Mouse (Mus musculus) intestine, embryonic 16.5 days (tissue): ENCODE measurements at regions not wholly inside any gene's neighbourhood (a gene's known extent, or its start where the extent isn't known, plus 50 kb on each side); places are given as distances from the start of the nearest gene placed in this dataset.

Source experiments
- ATAC-seq: fragments of 200-750 bp; cut with Nextera tagmentation; 2 replicates; pipeline ENCODE4 v1.8.0; 2017; ENCODE audit warnings: moderate TSS enrichment, moderate library complexity
- H3K27ac ChIP-seq: fragments of 300-500 bp; sonication (generic); 2 replicates; pipeline ENCODE4 v1.5.1; 2014; ENCODE audit warnings: mild to moderate bottlenecking, low read length
- H3K27me3 ChIP-seq: fragments of 300-500 bp; sonication (generic); replicated peaks from 2 replicates; pipeline ENCODE4 v1.6.1; 2014; ENCODE audit warnings: low read length, control low read depth, mixed read lengths; ENCODE audit not compliant: control insufficient read depth, insufficient read depth
- H3K36me3 ChIP-seq: fragments of 300-500 bp; sonication (generic); 2 replicates; pipeline ENCODE4 v1.6.1; 2014; ENCODE audit warnings: low read length, control low read depth; ENCODE audit not compliant: control insufficient read depth, insufficient read depth
- H3K4me1 ChIP-seq: fragments of 300-500 bp; sonication (generic); 2 replicates; pipeline ENCODE4 v1.6.1; 2014; ENCODE audit warnings: low read length, control low read depth, mixed read lengths; ENCODE audit not compliant: control insufficient read depth, insufficient read depth
- H3K4me2 ChIP-seq: fragments of 300-500 bp; sonication (generic); 2 replicates; pipeline ENCODE4 v1.6.1; 2014; ENCODE audit warnings: low read depth, low read length, control low read depth
- H3K4me3 ChIP-seq: fragments of 300-500 bp; sonication (generic); 2 replicates; pipeline ENCODE4 v1.5.1; 2014; ENCODE audit warnings: mild to moderate bottlenecking, low read length
- H3K9ac ChIP-seq: fragments of 300-500 bp; sonication (generic); 2 replicates; pipeline ENCODE4 v1.6.1; 2014; ENCODE audit warnings: low read depth, low read length
- H3K9me3 ChIP-seq: fragments of 300-500 bp; sonication (generic); 2 replicates; pipeline ENCODE4 v1.6.1; 2016; ENCODE audit warnings: low read length, control low read depth; ENCODE audit not compliant: control insufficient read depth
- WGBS: fragments of 180-500 bp; shearing (Covaris S2); extraction: QIAGEN DNeasy Blood & Tissue Kit; methylation state at CpG from one replicate; pipeline ENCODE4 v1.1.7; 2014; 5-methylcytosine and 5-hydroxymethylcytosine counted together

- 56% methylated on average over 1 of the region's 1 CpGs for WGBS
- no peak overlapping the region for H3K4me3 ChIP-seq
- H3K27me3 ChIP-seq = no peaks in the 10 kb centered on the region
- no peaks in the 10 kb centered on the region for H3K36me3 ChIP-seq
- H3K4me1 ChIP-seq = no peaks in the 10 kb centered on the region
- no peaks in the 10 kb centered on the region for H3K9me3 ChIP-seq
- H3K27ac ChIP-seq = no peak overlapping the region
- H3K9ac ChIP-seq = no peak overlapping the region
- H3K4me2 ChIP-seq = no peak overlapping the region
- no peak for ATAC-seq
These were observed 928.4 kb upstream of the Mms22l start for GRCm38 (mm10) chr4:23567827-23568226.

- Histone ChIP-seq H3K9ac (no peak overlapping the region), H3K4me1 (no peaks in the 10 kb centered on the region), H3K9me3 (no peaks in the 10 kb centered on the region), H3K27ac (no peak overlapping the region), H3K4me2 (no peak overlapping the region), H3K27me3 (no peaks in the 10 kb centered on the region), H3K36me3 (no peaks in the 10 kb centered on the region), H3K4me3 (no peak overlapping the region)
- no peak for ATAC-seq
These were observed 923.2 kb upstream of the Mms22l start for GRCm38 (mm10) chr4:23573013-23573412.

GRCm38 (mm10) chr4:23587412-23587811 is 908.8 kb upstream of the Mms22l start:
- H3K27ac ChIP-seq = no peak overlapping the region
- WGBS = 30% methylated on average over 2 of the region's 2 CpGs
- H3K9me3 ChIP-seq = no peaks in the 10 kb centered on the region
- ATAC-seq = peak; percentile 99
- H3K4me1 ChIP-seq = no peaks in the 10 kb centered on the region
- H3K4me3 ChIP-seq = no peak overlapping the region
- no peaks in the 10 kb centered on the region for H3K27me3 ChIP-seq
- no peaks in the 10 kb centered on the region for H3K36me3 ChIP-seq
- H3K9ac ChIP-seq = no peak overlapping the region
- H3K4me2 ChIP-seq = no peak overlapping the region

GRCm38 (mm10) chr4:23590883-23591282 is 905.4 kb upstream of the Mms22l start:
- H3K27me3 ChIP-seq = no peaks in the 10 kb centered on the region
- ATAC-seq = no peak
- no peak overlapping the region for H3K27ac ChIP-seq
- no peak overlapping the region for H3K4me2 ChIP-seq
- no peaks in the 10 kb centered on the region for H3K4me1 ChIP-seq
- no peak overlapping the region for H3K4me3 ChIP-seq
- no peaks in the 10 kb centered on the region for H3K36me3 ChIP-seq
- H3K9me3 ChIP-seq = no peaks in the 10 kb centered on the region
- WGBS = 62% methylated on average over 3 of the region's 3 CpGs
- H3K9ac ChIP-seq = no peak overlapping the region

GRCm38 (mm10) chr4:23591593-23591992 is 904.7 kb upstream of the Mms22l start:
- Histone ChIP-seq H3K4me1 (no peaks in the 10 kb centered on the region), H3K4me3 (no peak overlapping the region), H3K9me3 (no peaks in the 10 kb centered on the region), H3K9ac (no peak overlapping the region), H3K36me3 (no peaks in the 10 kb centered on the region), H3K4me2 (no peak overlapping the region), H3K27ac (no peak overlapping the region), H3K27me3 (no peaks in the 10 kb centered on the region)
- no peak for ATAC-seq
- WGBS = 80% methylated on average over 2 of the region's 2 CpGs

GRCm38 (mm10) chr4:23600070-23600469 is 896.2 kb upstream of the Mms22l start:
- 76% methylated on average over 2 of the region's 2 CpGs for WGBS
- Histone ChIP-seq H3K9me3 (no peaks in the 10 kb centered on the region), H3K4me2 (no peak overlapping the region), H3K4me3 (no peak overlapping the region), H3K36me3 (no peaks in the 10 kb centered on the region), H3K4me1 (no peaks in the 10 kb centered on the region), H3K27me3 (no peaks in the 10 kb centered on the region), H3K9ac (no peak overlapping the region), H3K27ac (no peak overlapping the region)
- ATAC-seq = no peak

- no peak overlapping the region for H3K27ac ChIP-seq
- no peak for ATAC-seq
- H3K27me3 ChIP-seq = no peaks in the 10 kb centered on the region
- no peaks in the 10 kb centered on the region for H3K4me1 ChIP-seq
- H3K4me2 ChIP-seq = no peak overlapping the region
- H3K4me3 ChIP-seq = no peak overlapping the region
- no peaks in the 10 kb centered on the region for H3K9me3 ChIP-seq
- H3K36me3 ChIP-seq = no peaks in the 10 kb centered on the region
- 28% methylated on average over 13 of the region's 13 CpGs for WGBS
- no peak overlapping the region for H3K9ac ChIP-seq
These were observed 894.6 kb upstream of the Mms22l start for GRCm38 (mm10) chr4:23601426-23602293.

GRCm38 (mm10) chr4:23602294-23602932 is 893.8 kb upstream of the Mms22l start:
- Histone ChIP-seq H3K4me3 (no peak overlapping the region), H3K4me2 (no peak overlapping the region), H3K9ac (no peak overlapping the region), H3K27me3 (no peaks in the 10 kb centered on the region), H3K27ac (no peak overlapping the region), H3K4me1 (no peaks in the 10 kb centered on the region), H3K9me3 (no peaks in the 10 kb centered on the region), H3K36me3 (no peaks in the 10 kb centered on the region)
- 78% methylated on average over 9 of the region's 9 CpGs for WGBS
- no peak for ATAC-seq

GRCm38 (mm10) chr4:23607348-23607747 is 888.9 kb upstream of the Mms22l start:
- H3K4me3 ChIP-seq = no peak overlapping the region
- no peaks in the 10 kb centered on the region for H3K9me3 ChIP-seq
- no peaks in the 10 kb centered on the region for H3K27me3 ChIP-seq
- no peaks in the 10 kb centered on the region for H3K36me3 ChIP-seq
- WGBS = 76% methylated on average over 3 of the region's 3 CpGs
- no peak for ATAC-seq
- H3K4me2 ChIP-seq = no peak overlapping the region
- no peak overlapping the region for H3K9ac ChIP-seq
- no peaks in the 10 kb centered on the region for H3K4me1 ChIP-seq
- no peak overlapping the region for H3K27ac ChIP-seq
